Mouse (Mus musculus): ENCODE data around the gene Nuf2.

Gene Nuf2

GRCm38 (mm10) chr1:169471185-169471584 is 60.1 kb downstream of the Nuf2 start:
- no peak for DNase-seq (ENCODE audit: low spot score in 2 of 2)

- DNase-seq (ENCODE audit: low spot score in 2 of 2) = peak; percentile 34 to 40
These were observed 63.5 kb downstream of the Nuf2 start for GRCm38 (mm10) chr1:169467791-169468190.

GRCm38 (mm10) chr1:169462386-169463115 is 68.7 kb downstream of the Nuf2 start:
- DNase-seq (ENCODE audit: low spot score in 2 of 2) = peak; percentile 68 to 80

GRCm38 (mm10) chr1:169459071-169459782 is 72.0 kb downstream of the Nuf2 start:
- peak in 1 of 2 experiments; percentile 46 for DNase-seq (ENCODE audit: low spot score in 2 of 2)
